Mouse (Mus musculus) skeletal muscle tissue, adult 2 months (tissue): Measurements from ENCODE around the gene Gm3854.
A peak's percentile ranks its signal among the peaks of the same experiment; 100 is the strongest.

Experiments
- DNase-seq: peaks from one replicate; pipeline ENCODE4 v3.0.0-alpha.2; 2012; ENCODE audit warnings: low read depth, low spot score

Gene Gm3854

DNA sequence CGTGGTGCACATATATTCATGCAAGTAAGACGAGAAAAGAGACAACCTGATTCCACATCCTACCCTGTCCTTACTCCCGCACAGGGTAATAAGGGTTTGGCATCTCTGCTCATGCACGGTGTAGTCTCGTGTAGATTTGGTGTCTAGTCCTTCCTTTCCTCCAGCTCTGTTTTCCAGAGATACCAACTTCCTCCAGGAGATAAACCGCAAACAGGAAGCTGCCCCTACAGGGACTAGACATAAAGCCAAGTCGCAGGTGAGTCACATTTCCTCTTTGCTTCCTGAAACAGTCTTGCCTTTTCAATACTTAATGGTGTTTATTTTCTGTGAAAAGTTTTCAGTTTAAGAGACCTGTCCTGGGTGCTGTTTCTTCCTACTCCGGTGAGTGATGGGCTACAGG, 40.5 kb downstream of the Gm3854 start:
- DNase-seq: no peak

DNA sequence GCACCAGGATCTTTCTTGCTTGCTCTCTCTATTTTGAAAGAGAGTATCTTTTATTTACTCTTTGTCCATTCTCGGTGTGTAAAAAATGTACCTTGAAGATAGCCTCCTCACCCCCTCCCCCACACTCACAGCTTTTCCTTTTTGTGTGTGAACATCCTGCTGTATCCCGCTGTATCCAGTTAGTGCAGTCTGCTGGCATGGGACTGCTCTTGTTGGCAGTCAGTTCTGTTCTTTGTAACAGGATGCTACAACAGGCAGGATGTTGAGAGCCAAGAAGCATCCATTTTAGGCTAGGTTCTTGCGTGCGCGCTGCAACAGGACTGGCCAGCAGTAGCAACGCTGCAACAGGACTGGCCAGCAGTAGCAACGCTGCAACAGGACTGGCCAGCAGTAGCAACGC, 43.4 kb downstream of the Gm3854 start:
- DNase-seq: peak; percentile 12

DNA sequence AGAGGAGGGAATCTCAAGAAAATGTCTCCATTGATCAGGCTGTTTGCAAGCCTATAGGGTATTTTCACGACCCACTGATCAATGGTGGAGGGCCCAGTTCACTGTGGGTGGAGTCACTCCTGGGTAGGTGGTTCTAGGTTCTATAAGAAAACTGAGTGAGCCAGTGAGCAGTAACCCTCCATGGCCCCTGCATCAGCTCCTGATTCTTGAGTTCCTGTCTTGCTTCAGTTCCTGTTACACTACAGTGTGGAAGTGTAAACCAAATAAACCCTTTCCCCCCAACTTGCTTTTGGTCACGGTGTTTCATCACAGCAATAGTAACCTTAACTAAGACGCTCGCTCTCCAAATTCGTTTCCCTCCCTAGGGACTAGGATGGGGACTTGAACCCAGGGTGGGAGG, 45.4 kb downstream of the Gm3854 start:
- DNase-seq: no peak

DNA sequence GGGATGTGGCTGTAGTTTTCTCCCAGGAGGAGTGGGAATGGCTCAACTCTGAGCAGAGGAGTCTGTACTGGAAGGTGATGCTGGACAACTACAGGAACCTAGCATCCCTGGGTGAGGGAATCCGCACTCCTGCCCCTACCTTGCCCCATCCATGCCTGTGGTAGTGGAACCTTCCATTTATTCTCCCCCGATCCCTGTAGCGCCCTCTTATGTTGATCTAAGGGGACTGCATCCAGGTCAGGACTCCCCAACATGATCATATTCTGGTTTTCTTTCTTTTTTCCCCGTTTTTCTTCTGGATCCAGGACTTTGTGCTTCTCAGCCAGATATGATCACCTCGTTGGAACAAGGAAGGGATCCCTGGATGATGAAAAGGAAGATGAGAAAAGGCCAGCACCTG, 45.9 kb downstream of the Gm3854 start:
- DNase-seq: no peak

DNA sequence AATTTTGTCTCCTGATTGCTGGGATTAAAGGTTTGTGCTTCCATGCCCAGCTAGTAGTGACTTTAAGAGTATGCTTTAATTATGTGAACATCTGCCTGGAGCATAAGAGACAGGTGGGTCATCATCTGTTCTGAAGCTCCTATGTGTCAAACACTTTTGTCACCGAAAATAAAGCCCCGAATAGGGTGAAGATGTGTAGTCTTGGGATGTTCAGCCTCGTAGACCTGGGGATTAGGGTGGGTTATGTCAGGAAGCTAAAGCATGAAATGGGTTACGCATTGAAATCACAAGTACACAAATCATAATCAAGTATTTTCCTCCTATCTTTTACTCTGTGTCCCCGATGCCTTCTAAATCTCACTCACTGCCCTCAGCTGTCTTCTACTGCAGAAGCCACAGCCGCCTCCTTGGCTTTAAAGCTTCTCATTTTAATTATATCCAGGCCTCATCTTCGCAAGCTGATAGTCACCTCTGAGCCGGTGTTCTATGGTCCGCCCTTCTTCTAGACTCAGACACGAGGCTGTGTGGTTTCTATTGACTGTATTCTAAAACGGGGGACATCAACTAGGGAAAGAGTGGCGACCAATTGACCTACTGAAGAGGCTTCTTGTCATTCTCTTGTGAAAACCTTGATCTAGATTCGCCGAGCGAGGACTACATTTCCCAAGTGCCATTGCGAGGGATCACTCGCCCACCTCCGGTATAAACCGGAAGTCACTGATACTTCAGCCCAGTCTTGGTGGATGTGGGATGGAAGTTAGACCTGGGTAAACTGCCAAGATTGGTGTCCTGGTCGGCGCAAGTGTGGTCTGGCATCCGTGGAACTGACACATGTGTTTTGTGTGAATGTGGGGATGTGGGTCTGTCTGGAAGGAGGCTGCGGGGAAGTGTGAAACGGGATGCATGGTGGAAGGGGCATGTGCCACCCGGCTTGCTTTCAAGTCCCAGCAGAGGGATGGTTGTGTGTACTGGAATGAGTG, 54.7 kb downstream of the Gm3854 start, which contains the start of gene Smim17:
Smim17 (plus strand) TSS at position 720 of the 980 bp plus-strand sequence.
- DNase-seq: peak; percentile 15
